Mouse (Mus musculus) ES-CJ7 (cell line): Measurements from ENCODE around the gene A430078G23Rik.

ENCODE experiments used
- DNase-seq: peaks from one replicate; pipeline ENCODE4 v3.0.0; 2011; ENCODE audit warnings: low read depth, low spot score

The A430078G23Rik gene

GRCm38 (mm10) chr8:3411085-3411484 lies 57.9 kb downstream of the A430078G23Rik start:
- no peak for DNase-seq

GRCm38 (mm10) chr8:3411901-3412301 lies 58.7 kb downstream of the A430078G23Rik start:
- no peak for DNase-seq

- DNase-seq, result no peak
Observed at GRCm38 (mm10) chr8:3412816-3413215, 59.6 kb downstream of the A430078G23Rik start.

GRCm38 (mm10) chr8:3414639-3415190 lies 61.5 kb downstream of the A430078G23Rik start:
- peak; percentile 62 for DNase-seq

GRCm38 (mm10) chr8:3415259-3415658 lies 62.0 kb downstream of the A430078G23Rik start:
- no peak for DNase-seq

- DNase-seq, result no peak
Observed at GRCm38 (mm10) chr8:3415661-3416060, 62.4 kb downstream of the A430078G23Rik start.

- DNase-seq, result peak; percentile 80
Observed at GRCm38 (mm10) chr8:3416846-3417245, 63.6 kb downstream of the A430078G23Rik start.

- peak; percentile 84 for DNase-seq
Observed at GRCm38 (mm10) chr8:3417455-3417854, 64.2 kb downstream of the A430078G23Rik start.

- DNase-seq, result no peak
Observed at GRCm38 (mm10) chr8:3418101-3418500, 64.9 kb downstream of the A430078G23Rik start.

- no peak for DNase-seq
Observed at GRCm38 (mm10) chr8:3420105-3420706, 67.0 kb downstream of the A430078G23Rik start.

- peak; percentile 56 for DNase-seq
Observed at GRCm38 (mm10) chr8:3421507-3421906, 68.3 kb downstream of the A430078G23Rik start.

GRCm38 (mm10) chr8:3425217-3425616 lies 72.0 kb downstream of the A430078G23Rik start:
- no peak for DNase-seq

- DNase-seq, result peak; percentile 55
Observed at GRCm38 (mm10) chr8:3426211-3426610, 73.0 kb downstream of the A430078G23Rik start.

GRCm38 (mm10) chr8:3428426-3428825 lies 75.2 kb downstream of the A430078G23Rik start:
- no peak for DNase-seq

GRCm38 (mm10) chr8:3429966-3430365 lies 76.8 kb downstream of the A430078G23Rik start:
- DNase-seq, result no peak

- no peak for DNase-seq
Observed at GRCm38 (mm10) chr8:3431113-3431512, 77.9 kb downstream of the A430078G23Rik start.

GRCm38 (mm10) chr8:3436492-3436891 lies 83.3 kb downstream of the A430078G23Rik start:
- DNase-seq, result no peak

GRCm38 (mm10) chr8:3439510-3439909 lies 86.3 kb downstream of the A430078G23Rik start:
- peak; percentile 63 for DNase-seq
